Mouse (Mus musculus) adrenal gland, adult 2 months (tissue): ENCODE data around the gene Ctdspl. TPM values are rescaled to one million over a fixed set of nuclear protein-coding genes. Genes with fewer than 3 reads are reported as not detected.

ENCODE experiments used
- microRNA-seq, 2 experiments: library from miRNA; unstranded; fragments of <30 nt; microRNA quantifications; one replicate each; pipeline ENCODE4 v1.2.0; 2021
- polyA plus RNA-seq: library from polyadenylated mRNA; depleted of rRNA; stranded (reverse); fragments of >200 nt; gene quantifications from 2 replicates; pipeline ENCODE4 v1.2.3, GENCODE M21; 2012; rRNA removed
- total RNA-seq, 2 experiments: library from RNA; stranded (reverse); gene quantifications; 2 replicates each; pipeline ENCODE4 v1.2.3; 2021

Gene Ctdspl
- total and polyA plus RNA-seq, 3 experiments, result 19.8 to 33.1 (median 28.0) TPM

Small RNAs within 50 kb of the gene (microRNA-seq; reads per million reads assigned to microRNA genes)
- 4.6 to 9.9 reads per million in 2 experiments for gene Mir26a-1

Other genes starting within 250 kb of the Ctdspl start
- 1 to 10 TPM; 1.5 to 2.0 TPM for gene Vill, start 126.3 kb downstream of the Ctdspl start, total RNA-seq
- gene Vill, start 126.3 kb downstream of the Ctdspl start, polyA plus RNA-seq, result 3.4 and 4.2 TPM in 2 replicates
- 10 to 100 TPM in 1 of 2 experiments, 1 to 10 TPM in 1; 4.8 to 20.7 TPM for gene Plcd1, start 167.0 kb downstream of the Ctdspl start, total RNA-seq
- 16.6 and 17.5 TPM in 2 replicates for gene Plcd1, start 167.0 kb downstream of the Ctdspl start, polyA plus RNA-seq
- 1 to 10 TPM; 2.0 to 2.2 TPM for gene Dlec1, start 176.0 kb downstream of the Ctdspl start, total RNA-seq
- gene Dlec1, start 176.0 kb downstream of the Ctdspl start, polyA plus RNA-seq, result 1.1 and 1.5 TPM in 2 replicates
- 10 to 100 TPM in 1 of 2 experiments, 1 to 10 TPM in 1; 9.6 to 15.9 TPM for gene Acaa1b, start 230.6 kb downstream of the Ctdspl start, total RNA-seq
- gene Acaa1b, start 230.6 kb downstream of the Ctdspl start, polyA plus RNA-seq, result 30.9 and 48.8 TPM in 2 replicates
- gene Gm47289, start 232.7 kb downstream of the Ctdspl start, total RNA-seq, result not detected
- not detected in 2 replicates for gene Gm47289, start 232.7 kb downstream of the Ctdspl start, polyA plus RNA-seq